Mouse (Mus musculus): Measurements from ENCODE around the gene Trim33. TPM values are rescaled to one million over a fixed set of nuclear protein-coding genes. Genes with fewer than 3 reads are reported as not detected.

The Trim33 gene
- polyA plus RNA-seq, 1 experiment from 2014 or later, result 35.9 TPM

Other genes with a start within 250 kb of the Trim33 start
- 109 and 111 TPM in 2 replicates for gene Nras, start 221.0 kb upstream of the Trim33 start, polyA plus RNA-seq (2015; fragmentation: Nextera tagmentation; extraction: Ambion mirVana)
- not detected in 2 replicates for gene Ampd1, start 205.3 kb upstream of the Trim33 start, polyA plus RNA-seq (2015; fragmentation: Nextera tagmentation; extraction: Ambion mirVana)
- gene Dennd2c, start 176.7 kb upstream of the Trim33 start, polyA plus RNA-seq (2015; fragmentation: Nextera tagmentation; extraction: Ambion mirVana), result 1.3 and 1.5 TPM in 2 replicates
- 233 and 236 TPM in 2 replicates for gene Bcas2, start 107.6 kb upstream of the Trim33 start, polyA plus RNA-seq (2015; fragmentation: Nextera tagmentation; extraction: Ambion mirVana)